In the genomic region with DNA sequence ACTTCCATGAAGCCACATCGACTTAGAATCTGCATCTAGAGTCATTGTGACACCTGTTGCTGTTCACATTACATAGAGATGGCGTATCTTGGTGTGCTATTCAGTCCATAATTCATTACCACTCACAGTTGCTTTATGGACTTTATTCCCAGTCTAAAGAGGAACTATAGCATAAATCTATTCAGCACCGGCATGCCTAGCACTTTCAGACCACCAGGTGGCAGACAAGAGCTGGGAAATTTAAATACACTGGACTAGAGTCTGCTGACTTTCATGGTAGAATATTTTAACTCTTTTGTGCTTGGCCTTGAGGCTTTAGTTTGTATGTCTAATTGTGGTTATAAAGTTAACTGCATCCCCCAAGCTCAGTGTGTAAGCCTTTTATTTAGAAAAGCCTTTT, we compare ENCODE assay signal across 7 mouse cellular contexts.
DNase-seq lines count a peak whose midpoint lies in the region; ATAC-seq and TF ChIP-seq lines count a peak whose summit lies in the region.

No protein-coding gene starts in this region.

- H3K4me3 ChIP-seq in forebrain, embryonic 15.5 days, result no peak overlapping the region
- H3K4me3 ChIP-seq in lung, adult 2 months (replicated peaks; ENCODE audit: extremely low read depth, low read depth, low read length), result no peak overlapping the region

- H3K9ac ChIP-seq in forebrain, embryonic 15.5 days (replicated peaks), result no peak overlapping the region

- 37% methylated on average over 3 of the region's 3 CpGs for WGBS in forebrain, embryonic 15.5 days
- 24% methylated on average over 3 of the region's 3 CpGs for WGBS in lung, adult 2 months

- DNase-seq in 416B (ENCODE audit: low read depth), result peak; percentile 83
- peak; percentile 35 for DNase-seq in c-Kit-positive CD71-positive TER-119-negative erythroid progenitor cells, embryonic 14.5 days (ENCODE audit: low read depth)
- peak; percentile 83 for DNase-seq in kidney, postnatal 10 days
- peak; percentile 53 for DNase-seq in lung, adult 2 months
- DNase-seq in retina, postnatal 7 days (ENCODE audit: low read depth, low spot score), result peak; percentile 47

- no peak overlapping the region for H3K27ac ChIP-seq in forebrain, embryonic 15.5 days (replicated peaks)

- no peak overlapping the region for H3K4me2 ChIP-seq in forebrain, embryonic 15.5 days (replicated peaks)

- no peak for TF ChIP-seq POLR2A in lung, adult 2 months (IDR thresholded peaks at IDR 0.05; ENCODE audit: borderline replicate concordance, extremely low read depth, low read depth, low read length)

- peak; percentile 55 for ATAC-seq in CD4-positive, CD25-positive, alpha-beta regulatory T cell, adult 4 months
- ATAC-seq in forebrain, embryonic 15.5 days (replicated peaks), result peak; percentile 51; the same call in 1 of the 2 replicates

- peak; percentile 69 for TF ChIP-seq CTCF in lung, adult 2 months (IDR thresholded peaks at IDR 0.05; ENCODE audit: insufficient read depth, low read length)

- H3K4me1 ChIP-seq in forebrain, embryonic 15.5 days, result peaks cover 4% of the 10 kb centered on the region; the same call in 1 of the 2 replicates
- H3K4me1 ChIP-seq in lung, adult 2 months (ENCODE audit: control insufficient read depth, insufficient read depth, low read length), result no peaks in the 10 kb centered on the region

- H3K9me3 ChIP-seq in forebrain, embryonic 15.5 days, result no peaks in the 10 kb centered on the region

- peaks cover 19% of the 10 kb centered on the region for H3K36me3 ChIP-seq in forebrain, embryonic 15.5 days

- no peaks in the 10 kb centered on the region for H3K27me3 ChIP-seq in forebrain, embryonic 15.5 days
